Mouse (Mus musculus) cerebellum, adult 9-11 months (tissue): ENCODE measurements around the gene Acsm2.
A peak's percentile ranks its signal among the peaks of the same experiment; 100 is the strongest.

ENCODE experiments used
- DNase-seq: peaks from one replicate; pipeline ENCODE4 v3.0.0; 2022

The Acsm2 gene

DNA sequence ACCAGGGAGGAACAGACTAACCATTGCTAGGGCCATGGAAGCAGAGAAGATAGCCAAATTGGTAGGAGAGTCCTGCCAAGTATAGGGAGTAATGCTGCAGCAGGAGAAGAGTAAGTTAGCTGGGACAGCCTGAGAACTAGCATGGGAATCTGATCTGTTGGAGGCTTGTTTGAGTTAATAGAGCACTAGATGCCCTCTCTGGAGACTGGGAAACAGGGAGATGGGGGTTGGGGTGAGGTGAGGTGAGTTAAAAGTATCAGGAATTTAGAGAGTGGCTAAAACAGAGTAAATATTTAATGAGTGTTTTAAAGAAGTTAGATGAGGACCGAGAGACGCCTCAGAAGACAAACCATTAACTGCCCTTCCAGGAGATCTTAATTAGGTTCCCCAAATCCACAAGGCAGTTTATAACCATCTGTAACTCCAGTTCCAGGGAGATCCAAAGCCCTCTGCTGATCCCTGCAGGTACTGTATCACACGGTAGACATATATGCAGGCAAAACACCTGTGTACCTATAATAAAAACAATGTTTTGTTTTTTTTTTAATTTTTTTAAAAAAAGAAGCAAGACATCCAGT is 40.5 kb downstream of the Acsm2 start:
- no peak for DNase-seq

DNA sequence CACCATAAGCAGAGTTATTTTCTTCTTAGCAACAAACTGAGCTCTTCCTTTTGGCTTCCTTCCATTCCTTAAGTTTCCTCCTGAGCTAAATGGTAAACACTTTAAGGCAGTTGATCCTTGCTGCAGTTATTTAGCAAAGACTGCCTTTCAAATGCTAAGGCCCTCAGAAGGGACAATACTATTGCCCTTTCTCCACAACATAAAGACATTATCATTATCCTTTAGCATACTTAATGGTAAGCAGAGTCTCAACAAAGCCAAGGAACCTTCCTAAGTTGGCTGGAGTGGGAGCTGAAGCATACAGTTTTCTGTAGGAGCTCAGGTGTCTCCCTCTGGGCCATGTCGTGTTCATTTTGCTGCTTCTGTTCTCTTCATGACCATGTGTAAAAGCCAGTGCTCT is 41.2 kb downstream of the Acsm2 start:
- no peak for DNase-seq

DNA sequence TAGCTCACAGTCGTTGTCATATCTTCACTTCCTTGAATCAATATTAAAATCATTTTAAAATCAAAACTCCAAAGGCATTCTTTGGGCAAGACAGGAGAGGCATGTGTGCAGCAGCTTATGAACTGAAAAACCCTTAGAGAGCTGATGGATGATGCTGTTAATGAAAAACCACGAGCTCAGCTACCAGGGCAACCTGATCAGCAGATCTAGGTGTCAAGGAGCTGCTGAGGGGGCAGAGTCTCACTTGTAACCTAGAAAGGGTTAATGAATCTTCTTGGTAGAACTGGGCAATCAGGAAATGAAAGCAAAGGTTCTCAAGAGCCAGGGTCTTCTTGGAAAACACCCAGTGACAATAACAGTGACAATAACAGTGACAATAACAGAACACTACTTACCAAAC is 42.4 kb downstream of the Acsm2 start:
- no peak for DNase-seq

DNA sequence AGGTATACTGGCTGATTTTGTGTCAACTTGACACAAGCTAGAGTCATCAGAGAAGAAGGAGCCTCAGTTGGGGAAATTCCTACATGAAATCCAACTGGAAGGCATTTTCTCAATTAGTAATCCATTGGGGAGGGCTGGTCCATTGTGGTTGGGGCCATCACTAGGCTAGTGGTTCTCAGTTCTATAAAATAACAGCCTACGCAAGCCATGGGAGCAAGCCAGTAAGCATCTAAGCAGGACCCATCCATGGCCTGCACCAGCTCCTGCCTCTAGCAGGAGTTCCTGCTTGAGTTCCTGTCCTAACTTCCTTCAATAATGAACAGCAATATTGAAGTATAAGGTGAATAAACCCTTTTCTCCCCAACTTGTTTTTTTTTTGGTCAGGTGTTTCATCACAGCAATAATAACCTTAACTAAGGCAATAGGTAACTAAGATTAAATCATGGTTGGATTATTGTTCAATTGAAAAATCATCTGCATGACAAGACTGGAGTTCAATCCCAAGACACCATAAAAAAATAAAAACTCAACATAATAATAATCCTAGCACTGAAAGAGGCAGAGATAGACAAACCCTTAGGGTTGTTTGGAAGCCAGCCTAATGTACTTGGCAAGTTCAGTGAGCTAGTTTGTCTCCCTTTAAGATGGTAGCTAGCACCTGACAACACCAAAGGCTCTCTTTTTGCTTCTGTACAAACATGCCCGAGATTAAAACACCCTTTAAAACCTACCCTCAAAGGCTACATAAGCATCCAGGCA is 47.2 kb downstream of the Acsm2 start:
- no peak for DNase-seq

DNA sequence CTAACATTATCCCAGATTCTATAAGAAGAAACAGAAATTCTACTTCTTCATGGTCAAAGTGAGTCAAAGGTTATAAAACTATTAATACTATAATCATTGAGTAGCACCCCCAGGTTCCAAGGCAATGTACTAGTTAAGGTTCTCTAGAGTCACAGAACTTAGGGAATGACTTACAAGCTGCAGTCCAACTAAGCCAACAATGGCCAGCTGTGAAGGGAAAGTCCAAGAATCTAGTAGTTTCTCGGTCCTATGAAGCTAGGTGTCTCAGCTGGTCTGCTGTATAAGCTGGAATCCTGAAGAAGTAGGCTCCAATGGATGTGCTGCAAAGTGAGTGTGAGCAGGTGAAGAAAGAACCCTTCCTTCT is 47.8 kb downstream of the Acsm2 start:
- no peak for DNase-seq

DNA sequence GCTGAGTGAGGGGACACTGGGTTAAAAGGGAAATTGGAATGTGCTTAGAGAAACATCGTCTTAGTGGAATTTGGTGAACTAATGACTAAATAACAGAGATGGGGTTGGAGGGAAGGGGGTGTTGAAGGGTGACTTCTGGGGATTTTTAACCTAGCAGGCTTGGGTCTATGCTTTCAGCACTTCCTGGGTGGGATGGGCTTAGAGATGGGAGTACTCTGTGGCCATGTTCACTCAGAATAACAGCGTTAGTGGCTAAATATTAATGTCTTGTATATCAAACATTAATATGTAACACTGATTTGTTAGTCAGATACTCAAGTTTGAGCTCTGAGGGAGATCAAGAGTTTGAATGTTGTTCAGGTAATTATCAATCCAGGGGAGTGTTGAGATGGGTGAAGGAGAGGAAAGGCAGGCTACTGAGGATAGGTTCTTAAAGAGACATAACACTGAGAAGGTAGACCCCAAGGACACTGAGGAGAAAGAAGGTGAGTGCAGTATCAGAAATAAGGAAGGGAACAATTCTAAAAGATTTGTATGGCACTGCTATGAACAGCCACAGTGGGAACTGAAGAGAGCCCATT is 50.9 kb downstream of the Acsm2 start:
- no peak for DNase-seq

DNA sequence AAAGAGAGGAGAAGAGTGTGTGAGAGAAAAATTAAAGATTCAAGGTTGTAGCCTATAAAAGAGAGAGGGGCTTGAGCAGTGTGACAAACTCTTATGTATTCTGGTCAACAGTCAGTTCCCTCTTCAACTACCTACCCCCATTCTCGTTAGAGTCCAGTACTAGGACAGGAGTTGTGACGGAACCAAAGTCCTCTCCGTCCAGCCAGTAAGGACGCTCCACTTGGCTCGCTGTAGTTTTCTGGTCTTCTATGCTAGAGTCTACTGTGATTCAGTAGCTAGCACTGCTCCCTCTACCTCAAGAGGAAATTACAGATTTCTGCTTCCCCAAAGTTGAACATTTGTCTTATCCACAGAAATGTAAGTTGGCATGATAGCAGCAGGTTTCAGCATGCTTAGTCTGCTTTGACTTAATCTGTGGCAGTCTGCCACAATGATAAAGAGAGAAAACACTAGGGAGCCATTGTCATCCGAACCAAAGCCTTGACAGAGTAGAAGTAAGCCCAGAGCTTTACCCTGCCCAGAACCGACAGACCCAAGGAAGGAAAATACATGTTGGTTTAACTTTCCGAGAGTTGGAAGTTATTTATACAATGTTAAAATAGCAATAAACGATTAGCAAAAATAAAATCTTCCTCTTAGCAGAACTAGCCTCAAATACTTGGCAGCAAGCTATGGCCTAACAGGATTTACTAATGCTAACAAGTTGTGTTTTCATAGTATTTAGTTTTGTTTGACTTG is 52.0 kb downstream of the Acsm2 start:
- no peak for DNase-seq

DNA sequence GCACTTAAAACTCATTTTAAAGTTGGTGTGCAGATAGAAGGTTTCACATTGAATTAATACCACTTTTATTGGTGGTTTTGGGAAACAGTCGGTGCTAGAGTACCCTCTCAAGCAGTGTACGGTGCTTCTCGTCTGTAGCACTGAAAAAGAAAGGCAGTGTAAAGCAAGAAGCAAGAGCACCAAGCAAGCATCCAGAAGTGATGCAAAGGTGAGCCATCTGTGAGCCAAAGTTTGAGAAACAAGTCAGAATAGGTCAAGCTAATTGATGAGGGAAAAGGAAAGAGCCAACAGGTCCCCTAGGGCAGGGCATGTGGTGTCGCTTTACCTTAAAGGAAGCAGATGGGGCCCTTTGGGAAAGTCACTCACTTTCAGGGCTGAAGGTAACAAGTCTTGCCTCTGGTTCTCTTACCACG is 52.5 kb downstream of the Acsm2 start, which contains the start of gene Acsm1:
TSS of gene Acsm1 (plus strand) at position 363 of the 413 bp plus-strand sequence.
- no peak for DNase-seq

DNA sequence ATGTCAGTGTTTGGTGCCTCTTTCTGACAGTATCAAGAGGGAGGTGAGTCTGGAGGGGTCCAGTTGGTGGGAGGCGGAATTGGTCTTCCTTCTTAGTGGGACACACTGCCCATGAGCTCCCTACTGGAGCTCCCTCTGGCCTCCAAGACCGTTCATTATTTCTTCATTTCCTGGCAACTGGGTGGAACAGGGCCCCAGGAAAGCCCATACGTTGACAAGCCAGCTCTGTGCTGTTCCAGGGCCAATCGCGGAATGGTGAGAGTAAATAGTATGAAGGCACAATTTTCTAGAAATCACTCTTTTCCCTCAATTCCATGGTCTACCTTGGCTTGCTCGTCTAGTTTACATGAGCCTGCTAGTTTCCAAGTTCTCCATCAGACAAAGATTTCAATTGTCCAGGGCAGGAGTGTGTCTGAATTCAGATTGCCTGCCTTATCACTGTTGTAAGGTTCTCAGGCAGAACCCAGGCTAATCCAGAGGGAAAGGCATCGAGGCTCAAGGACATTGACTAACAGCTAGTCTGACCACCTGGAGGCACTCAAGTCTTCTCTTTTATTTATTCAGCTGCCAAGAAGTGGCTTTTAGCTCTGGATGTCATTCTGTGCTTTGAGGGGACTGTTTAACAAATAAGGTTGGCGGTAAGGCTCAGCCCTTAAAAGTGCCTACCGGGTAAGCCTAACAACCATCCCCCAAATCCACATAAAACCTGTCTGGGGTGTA is 53.8 kb downstream of the Acsm2 start:
- DNase-seq, result no peak

DNA sequence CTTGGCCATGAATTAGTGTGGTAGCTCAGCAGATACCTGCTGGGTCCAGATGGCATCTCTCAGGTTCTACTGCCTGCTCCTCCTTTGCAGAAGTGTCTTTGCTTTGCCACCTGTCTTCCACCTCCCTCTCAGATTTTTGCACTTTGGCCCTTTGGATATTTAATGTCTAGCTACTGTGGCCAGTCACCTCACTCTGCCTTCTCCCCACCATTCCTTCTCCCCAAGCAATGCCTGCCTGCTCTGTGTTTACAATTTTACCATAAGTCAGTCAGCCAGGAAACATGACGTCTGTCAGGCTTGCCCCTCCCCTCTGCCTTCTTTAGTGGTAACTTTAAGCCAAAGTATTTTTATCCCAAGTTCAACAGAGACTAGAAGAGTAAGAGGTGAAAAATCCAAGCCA is 62.4 kb downstream of the Acsm2 start:
- DNase-seq, result peak; percentile 2

DNA sequence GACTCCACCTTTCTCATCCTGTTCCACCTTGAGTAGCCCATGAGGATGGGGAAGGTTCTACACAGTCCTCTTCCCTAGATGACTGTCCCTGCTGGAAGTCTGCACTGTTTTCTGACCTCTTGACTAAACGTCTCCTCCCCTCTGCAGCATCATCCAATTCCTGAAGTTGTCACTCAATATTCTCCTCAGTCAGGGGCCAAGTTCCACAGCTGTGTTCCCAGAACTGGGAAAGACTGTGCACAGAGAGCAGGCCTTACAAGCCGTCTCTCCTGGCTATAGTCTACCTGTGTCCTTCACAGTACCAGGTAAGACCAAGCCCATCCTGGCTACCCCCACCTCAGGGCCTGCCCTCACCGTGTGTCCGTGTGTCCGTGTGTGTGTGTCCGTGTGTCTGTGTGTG is 63.5 kb downstream of the Acsm2 start:
- no peak for DNase-seq

DNA sequence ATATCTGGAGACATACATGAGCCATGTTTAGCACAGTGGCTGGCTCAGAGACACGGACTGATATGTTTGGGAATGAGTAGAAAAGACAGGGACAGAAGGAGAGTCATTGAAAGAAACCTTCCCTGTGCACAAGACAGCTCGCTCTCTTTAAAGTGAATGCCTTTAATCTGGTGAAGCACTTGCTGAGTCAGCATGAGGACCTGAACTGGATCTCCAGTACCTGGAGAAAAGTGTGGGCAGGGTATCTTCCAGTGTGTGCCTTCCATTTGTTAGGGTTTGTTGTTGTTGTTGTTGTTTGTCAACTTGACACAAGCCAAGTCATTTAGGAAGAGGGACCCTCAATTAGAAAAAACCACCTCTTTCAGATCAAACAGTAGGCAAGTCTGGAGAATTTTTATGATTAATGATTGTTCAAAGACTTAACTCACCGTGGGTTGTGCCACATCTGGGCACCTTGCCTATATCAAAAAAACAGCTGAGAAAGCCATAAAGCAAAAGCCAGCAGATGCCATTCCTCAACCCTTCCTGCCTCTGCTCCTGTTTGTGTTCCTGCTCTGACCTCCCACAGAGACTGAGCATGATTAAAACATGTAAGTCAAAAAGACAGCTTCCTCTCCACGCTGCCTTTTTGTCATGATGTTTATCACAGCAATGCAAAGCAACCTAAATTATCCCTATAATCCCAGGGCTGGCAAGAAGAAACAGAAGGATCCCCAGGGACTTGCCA is 64.2 kb downstream of the Acsm2 start:
- DNase-seq, result no peak

DNA sequence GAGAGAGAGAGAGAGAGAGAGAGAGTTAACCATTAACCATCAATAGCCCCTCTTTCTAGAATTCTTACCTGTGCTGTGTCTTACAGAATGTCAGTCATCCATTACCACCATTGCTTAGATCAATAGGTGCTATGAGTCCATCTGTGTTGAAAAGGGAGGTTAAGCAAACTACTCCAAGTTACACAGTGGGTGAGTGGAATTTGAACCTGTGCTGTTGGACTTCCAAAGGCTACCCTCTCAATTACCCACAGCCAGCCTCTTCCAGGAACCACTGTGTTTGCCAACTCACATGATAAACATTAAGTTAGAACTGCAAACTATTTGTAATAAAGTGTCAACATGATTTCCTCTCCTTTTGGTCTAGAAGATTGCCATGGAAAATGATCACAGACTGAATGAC is 66.0 kb downstream of the Acsm2 start:
- no peak for DNase-seq

DNA sequence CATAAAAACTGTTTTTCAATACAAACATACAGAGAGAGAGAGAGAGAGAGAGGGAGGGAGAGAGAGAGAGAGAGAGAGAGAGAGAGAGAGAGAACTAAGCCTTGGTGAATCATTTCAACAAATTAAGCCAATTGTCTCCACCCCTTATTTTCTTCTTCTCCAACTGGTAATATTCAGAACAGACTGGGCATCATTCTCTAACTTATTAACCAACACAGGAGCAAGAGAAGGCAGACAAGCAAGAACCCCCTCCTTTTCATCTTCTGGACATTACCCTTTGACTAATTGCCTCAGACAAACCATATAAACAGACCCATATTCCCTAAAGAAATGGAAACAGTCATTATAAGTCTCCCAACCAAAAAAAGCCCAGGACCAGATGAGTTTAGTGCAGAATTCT is 84.6 kb downstream of the Acsm2 start:
- DNase-seq, result no peak

DNA sequence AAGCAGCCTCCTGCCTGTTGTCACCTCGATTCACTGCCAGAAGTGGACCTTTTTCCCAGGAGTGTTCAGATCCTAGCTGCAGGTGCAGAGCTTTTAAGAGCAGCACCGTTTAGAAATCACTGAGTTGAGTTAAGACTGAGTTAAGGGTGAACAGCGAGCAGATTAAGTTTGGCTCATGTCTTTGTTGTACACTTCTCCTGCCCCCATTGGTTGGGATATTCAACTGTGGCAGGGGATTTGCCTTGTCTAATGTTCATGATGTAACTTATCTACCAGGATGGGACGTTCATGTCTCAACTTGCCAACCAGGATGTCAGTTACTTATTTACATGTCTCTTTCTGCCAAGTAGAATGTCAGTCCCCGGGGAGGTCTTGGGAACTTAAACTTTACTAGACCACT is 88.2 kb downstream of the Acsm2 start:
- DNase-seq, result no peak
